Mouse (Mus musculus) forebrain, embryonic 14.5 days (tissue): ENCODE data around the gene Mga. TPM values are rescaled to one million over a fixed set of nuclear protein-coding genes. Genes with fewer than 3 reads are reported as not detected.

Experiments used
- ATAC-seq: fragments of 200-750 bp; cut with Nextera tagmentation; 2 replicates; pipeline ENCODE4 v1.8.0; 2017; ENCODE audit warnings: mild to moderate bottlenecking, moderate library complexity
- DNase-seq: peaks from one replicate; pipeline ENCODE4 v3.0.0-alpha.2; 2015; ENCODE audit warnings: low spot score
- H3K27ac ChIP-seq: fragments of 300-500 bp; sonication (generic); 2 replicates; pipeline ENCODE4 v1.5.1; 2014; ENCODE audit warnings: low read depth, mild to moderate bottlenecking, control low read depth, low read length, moderate library complexity
- H3K27me3 ChIP-seq: fragments of 300-500 bp; sonication (generic); replicated peaks from 2 replicates; pipeline ENCODE4 v1.6.1; 2014; ENCODE audit warnings: low read length, control low read depth, mixed read lengths; ENCODE audit not compliant: control insufficient read depth, insufficient read depth
- H3K36me3 ChIP-seq: fragments of 300-500 bp; sonication (generic); 2 replicates; pipeline ENCODE4 v1.6.1; 2014; ENCODE audit warnings: low read length, control low read depth; ENCODE audit not compliant: control insufficient read depth, insufficient read depth
- H3K4me1 ChIP-seq: fragments of 300-500 bp; sonication (generic); 2 replicates; pipeline ENCODE4 v1.6.1; 2014; ENCODE audit warnings: antibody characterized with exemption, low read length, control low read depth; ENCODE audit not compliant: control insufficient read depth, insufficient read depth
- H3K4me2 ChIP-seq: fragments of 300-500 bp; sonication (generic); 2 replicates; pipeline ENCODE4 v1.6.1; 2014; ENCODE audit warnings: mild to moderate bottlenecking, control low read depth, low read length
- H3K4me3 ChIP-seq: fragments of 300-500 bp; sonication (generic); 2 replicates; pipeline ENCODE4 v1.5.1; 2014; ENCODE audit warnings: low read depth, low read length, control low read depth
- H3K9ac ChIP-seq: fragments of 300-500 bp; sonication (generic); 2 replicates; pipeline ENCODE4 v1.6.1; 2014; ENCODE audit warnings: mild to moderate bottlenecking, low read length, control low read depth, moderate library complexity
- H3K9me3 ChIP-seq: fragments of 300-500 bp; sonication (generic); replicated peaks from 2 replicates; pipeline ENCODE4 v1.6.1; 2016; ENCODE audit warnings: low read length, control low read depth, mixed read lengths; ENCODE audit not compliant: control insufficient read depth
- WGBS: fragments of 180-500 bp; shearing (Covaris S2); extraction: QIAGEN DNeasy Blood & Tissue Kit; methylation state at CpG from one replicate; pipeline ENCODE4 v1.1.7; 2014; 5-methylcytosine and 5-hydroxymethylcytosine counted together
- polyA plus RNA-seq: library from polyadenylated mRNA; unstranded; fragments of >200 nt; fragmentation: Nextera tagmentation; extraction: Ambion mirVana; gene quantifications from 2 replicates; pipeline ENCODE4 v1.2.1, GENCODE M21; 2014

Mga gene
- polyA plus RNA-seq, 1 experiment from 2014 or later, result 23.6 TPM

DNA sequence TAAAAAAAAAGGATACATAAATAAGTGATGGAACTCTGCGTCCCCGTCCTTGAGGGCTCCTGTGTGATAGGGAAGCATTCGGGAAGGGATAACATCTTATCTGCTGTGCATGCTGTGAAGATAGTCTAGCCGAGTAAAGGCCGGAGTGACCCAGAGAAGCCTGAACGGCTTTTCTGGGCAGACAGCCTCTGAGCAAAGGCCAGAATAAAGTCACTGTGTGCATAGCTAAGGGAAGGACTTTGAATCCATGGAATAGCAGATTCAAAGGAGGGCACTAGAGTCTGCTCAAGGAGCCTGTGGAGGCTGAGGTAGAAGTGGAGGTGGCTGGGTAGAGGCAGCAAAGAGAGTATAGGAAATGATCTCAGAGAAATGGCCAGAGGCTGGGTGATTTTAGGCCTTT lies 97.8 kb downstream of the Mga start:
- H3K36me3 ChIP-seq, result 0 out of 2 replicates have a peak, but pooled peaks cover 4% of the 10 kb centered on the region
- no peak overlapping the region; the same call in 1 of the 2 replicates for H3K27ac ChIP-seq
- H3K27me3 ChIP-seq, result no peaks in the 10 kb centered on the region
- ATAC-seq (no peak), DNase-seq (no peak)
- H3K9me3 ChIP-seq, result no peaks in the 10 kb centered on the region
- no peaks in the 10 kb centered on the region for H3K4me1 ChIP-seq
- WGBS, result 93% methylated on average over 6 of the region's 6 CpGs
- no peak overlapping the region for H3K9ac ChIP-seq
- H3K4me2 ChIP-seq, result no peak overlapping the region
- no peak overlapping the region for H3K4me3 ChIP-seq

DNA sequence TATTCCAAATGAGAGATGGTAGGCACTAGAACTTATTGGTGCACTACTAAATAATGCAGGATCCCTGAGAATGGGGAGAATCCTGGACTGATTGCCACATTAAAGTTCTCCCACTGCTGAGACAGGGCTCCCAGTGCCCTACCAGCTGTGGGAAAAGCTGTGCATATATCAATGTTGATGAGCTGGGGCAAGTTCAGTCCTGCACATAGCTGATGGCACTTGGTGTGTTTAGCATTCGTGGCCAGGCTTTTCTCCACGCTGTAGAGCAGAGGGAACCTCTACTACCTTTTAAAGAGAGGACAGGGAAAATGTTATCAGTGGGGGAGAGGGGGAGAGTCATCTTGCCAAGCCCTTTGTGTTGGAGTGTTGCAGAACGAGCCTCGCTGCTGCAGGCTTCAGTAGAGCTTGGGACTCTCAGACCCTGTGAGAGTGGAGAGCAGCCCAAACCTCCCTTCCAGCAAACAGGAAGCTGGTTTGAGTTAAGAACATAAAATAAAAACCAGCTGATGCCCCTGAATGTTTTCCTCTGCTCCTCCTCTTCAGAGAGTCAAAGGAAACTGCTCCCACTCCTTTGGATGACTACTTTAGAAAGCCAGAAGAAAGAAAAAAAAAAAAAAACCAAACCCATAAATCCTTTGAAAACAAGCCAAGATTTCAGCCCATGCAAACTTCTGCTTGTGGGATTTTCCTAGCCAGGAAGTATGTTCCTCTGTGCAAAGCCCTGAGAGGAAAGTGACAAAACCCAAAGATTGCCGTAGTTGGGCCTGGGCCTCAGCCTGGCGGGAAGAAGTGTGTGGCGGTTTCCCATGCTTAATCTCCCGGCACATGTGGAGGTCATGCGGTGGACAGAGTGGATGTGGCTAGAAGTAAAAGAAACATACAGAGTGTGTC lies 98.6 kb downstream of the Mga start:
- 77% methylated on average over 9 of the region's 9 CpGs for WGBS
- Histone ChIP-seq H3K9me3 (no peaks in the 10 kb centered on the region), H3K36me3 (0 out of 2 replicates have a peak, but pooled peaks cover 4% of the 10 kb centered on the region), H3K9ac (no peak overlapping the region), H3K4me3 (no peak overlapping the region), H3K4me2 (no peak overlapping the region), H3K27me3 (no peaks in the 10 kb centered on the region), H3K4me1 (no peaks in the 10 kb centered on the region), H3K27ac (no peak overlapping the region; the same call in 1 of the 2 replicates)
- no peak for ATAC-seq
- no peak for DNase-seq

DNA sequence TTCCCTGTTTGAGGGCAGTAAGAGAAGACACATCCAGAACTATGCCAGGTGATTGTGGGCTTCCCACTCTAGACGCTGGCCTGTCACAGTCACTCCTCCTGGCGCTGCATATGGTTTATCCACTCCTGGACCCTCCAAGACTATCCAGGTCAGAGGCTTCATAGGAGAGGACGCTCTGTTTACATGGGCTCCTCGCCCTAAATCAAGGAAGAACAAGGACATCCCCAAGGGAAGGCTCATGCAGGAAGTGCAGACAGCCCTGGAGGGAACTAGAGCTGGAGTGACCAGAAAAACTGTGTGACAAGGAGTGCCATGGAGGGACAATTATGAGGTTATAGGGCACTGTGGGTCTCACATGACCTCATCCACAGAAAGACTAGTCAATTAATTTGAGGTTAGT lies 100.3 kb downstream of the Mga start:
- Histone ChIP-seq H3K9me3 (no peaks in the 10 kb centered on the region), H3K4me2 (no peak overlapping the region), H3K36me3 (0 out of 2 replicates have a peak, but pooled peaks cover 4% of the 10 kb centered on the region), H3K4me3 (no peak overlapping the region), H3K9ac (no peak overlapping the region), H3K4me1 (no peaks in the 10 kb centered on the region), H3K27ac (no peak overlapping the region), H3K27me3 (no peaks in the 10 kb centered on the region)
- DNase-seq, result no peak
- 84% methylated on average over 4 of the region's 4 CpGs for WGBS
- no peak for ATAC-seq

DNA sequence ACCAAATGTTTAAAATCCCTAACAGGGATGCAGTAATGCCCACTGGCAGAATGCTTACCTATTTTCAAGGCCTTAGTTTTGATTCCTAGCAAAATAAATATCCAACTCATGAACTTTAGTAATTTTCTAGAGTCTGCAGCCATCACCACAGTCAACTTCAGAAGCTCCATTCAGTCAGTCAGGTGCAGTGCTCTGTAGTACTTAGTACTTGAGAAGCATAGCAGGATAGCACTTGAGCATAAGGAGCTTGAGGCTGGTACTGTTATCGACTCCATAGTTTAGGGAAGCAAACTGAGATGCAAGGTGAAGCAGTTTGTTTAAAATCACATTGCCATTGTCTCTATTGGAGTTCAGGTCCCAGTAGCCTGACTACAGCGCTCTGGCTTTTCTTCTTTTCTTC lies 102.7 kb downstream of the Mga start:
- H3K27me3 ChIP-seq, result no peaks in the 10 kb centered on the region
- H3K4me2 ChIP-seq, result no peak overlapping the region
- H3K4me1 ChIP-seq, result no peaks in the 10 kb centered on the region
- 0 out of 2 replicates have a peak, but pooled peaks cover 4% of the 10 kb centered on the region for H3K36me3 ChIP-seq
- no peak for ATAC-seq
- 86% methylated on average over 2 of the region's 2 CpGs for WGBS
- no peak overlapping the region for H3K4me3 ChIP-seq
- H3K9ac ChIP-seq, result no peak overlapping the region
- no peak overlapping the region for H3K27ac ChIP-seq
- DNase-seq, result no peak
- no peaks in the 10 kb centered on the region for H3K9me3 ChIP-seq

DNA sequence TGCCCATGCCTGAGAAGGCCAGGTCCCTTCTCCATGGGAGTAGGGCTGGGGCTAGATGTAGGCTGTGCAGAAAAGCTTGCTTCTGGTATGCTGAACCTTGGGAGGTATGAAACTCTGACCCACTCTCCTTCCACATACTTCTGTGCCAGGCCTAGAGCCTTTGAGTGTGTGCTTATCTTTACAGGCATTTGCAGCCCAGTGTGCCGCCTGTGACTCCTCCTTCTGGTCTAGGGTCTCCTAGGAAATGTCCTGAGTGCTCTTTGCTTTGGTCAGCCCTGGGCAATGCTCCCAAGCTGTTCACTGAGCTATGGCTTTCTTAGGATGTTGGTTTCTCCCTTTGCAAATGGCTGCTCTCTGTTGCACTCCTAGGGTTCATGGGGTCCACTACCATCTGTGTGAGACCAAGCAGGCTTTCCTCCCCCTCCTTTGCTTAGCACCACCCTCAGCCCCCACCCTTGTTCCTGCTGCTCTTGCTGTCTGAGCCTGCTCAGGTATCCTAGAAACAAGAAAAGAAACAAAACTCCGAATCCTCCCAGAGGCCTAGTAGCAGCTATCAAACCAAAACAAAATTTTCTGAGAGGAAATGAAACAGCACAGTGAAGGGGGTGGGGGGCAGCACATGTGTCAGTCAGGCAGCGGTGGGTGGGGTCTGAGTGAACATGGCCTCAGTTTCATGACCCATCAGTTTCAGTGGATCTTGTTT lies 104.0 kb downstream of the Mga start:
- Histone ChIP-seq H3K36me3 (0 out of 2 replicates have a peak, but pooled peaks cover 4% of the 10 kb centered on the region), H3K27me3 (no peaks in the 10 kb centered on the region), H3K4me1 (no peaks in the 10 kb centered on the region), H3K9me3 (no peaks in the 10 kb centered on the region), H3K4me3 (no peak overlapping the region), H3K9ac (no peak overlapping the region), H3K27ac (no peak overlapping the region), H3K4me2 (no peak overlapping the region)
- ATAC-seq, result no peak
- DNase-seq, result no peak
- WGBS, result 88% methylated on average over 3 of the region's 3 CpGs

- no peak overlapping the region for H3K4me2 ChIP-seq
- 76% methylated on average over 4 of the region's 4 CpGs for WGBS
- H3K36me3 ChIP-seq, result 0 out of 2 replicates have a peak, but pooled peaks cover 4% of the 10 kb centered on the region
- H3K4me1 ChIP-seq, result no peaks in the 10 kb centered on the region
- DNase-seq (no peak), ATAC-seq (no peak)
- H3K27me3 ChIP-seq, result no peaks in the 10 kb centered on the region
- no peak overlapping the region for H3K27ac ChIP-seq
- no peaks in the 10 kb centered on the region for H3K9me3 ChIP-seq
- H3K9ac ChIP-seq, result no peak overlapping the region
- H3K4me3 ChIP-seq, result no peak overlapping the region
These were observed 104.9 kb downstream of the Mga start for GRCm38 (mm10) chr2:120001956-120002355.

DNA sequence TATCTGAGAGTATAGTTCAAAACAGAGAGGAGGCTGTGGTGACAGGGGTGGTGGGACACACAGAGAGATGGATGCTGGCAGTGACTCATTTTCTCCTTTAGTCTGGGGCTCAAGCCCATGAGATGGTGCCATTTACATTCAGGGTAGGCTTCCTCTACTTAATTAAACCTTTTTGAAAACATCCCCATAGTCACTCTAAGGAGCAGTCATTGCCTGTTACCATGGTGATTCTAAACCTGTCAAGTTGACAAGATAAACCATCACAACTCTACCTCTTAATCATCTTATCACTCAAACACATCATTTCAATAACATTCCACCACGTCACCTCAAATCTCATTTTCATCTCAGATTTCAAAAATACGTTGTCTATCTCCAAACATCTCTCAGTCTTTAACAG lies 106.9 kb downstream of the Mga start:
- ATAC-seq (no peak), DNase-seq (no peak)
- H3K27ac ChIP-seq, result no peak overlapping the region
- no peaks in the 10 kb centered on the region for H3K4me1 ChIP-seq
- 0 out of 2 replicates have a peak, but pooled peaks cover under 1% of the 10 kb centered on the region for H3K36me3 ChIP-seq
- WGBS, result 89% methylated on average over 2 of the region's 2 CpGs
- H3K27me3 ChIP-seq, result no peaks in the 10 kb centered on the region
- no peak overlapping the region for H3K4me2 ChIP-seq
- no peak overlapping the region for H3K4me3 ChIP-seq
- H3K9ac ChIP-seq, result no peak overlapping the region
- H3K9me3 ChIP-seq, result no peaks in the 10 kb centered on the region

- H3K4me1 ChIP-seq, result no peaks in the 10 kb centered on the region
These were observed 109.7 kb downstream of the Mga start for GRCm38 (mm10) chr2:120006696-120007095.

More at GRCm38 (mm10) chr2:120006696-120007095, 109.7 kb downstream of the Mga start:
- no peak overlapping the region for H3K9ac ChIP-seq
- ATAC-seq (no peak), DNase-seq (no peak)
- H3K4me2 ChIP-seq, result no peak overlapping the region
- H3K4me3 ChIP-seq, result no peak overlapping the region
- H3K9me3 ChIP-seq, result no peaks in the 10 kb centered on the region
- H3K36me3 ChIP-seq, result no peaks in the 10 kb centered on the region
- H3K27me3 ChIP-seq, result no peaks in the 10 kb centered on the region
- H3K27ac ChIP-seq, result no peak overlapping the region
- 94% methylated on average over 7 of the region's 7 CpGs for WGBS
